Mouse (Mus musculus): ENCODE measurements around the gene Mcoln2. TPM values are rescaled to one million over a fixed set of nuclear protein-coding genes. Genes with fewer than 3 reads are reported as not detected.

Gene Mcoln2
- polyA plus RNA-seq, 1 experiment from 2014 or later: 0.23 TPM

DNA sequence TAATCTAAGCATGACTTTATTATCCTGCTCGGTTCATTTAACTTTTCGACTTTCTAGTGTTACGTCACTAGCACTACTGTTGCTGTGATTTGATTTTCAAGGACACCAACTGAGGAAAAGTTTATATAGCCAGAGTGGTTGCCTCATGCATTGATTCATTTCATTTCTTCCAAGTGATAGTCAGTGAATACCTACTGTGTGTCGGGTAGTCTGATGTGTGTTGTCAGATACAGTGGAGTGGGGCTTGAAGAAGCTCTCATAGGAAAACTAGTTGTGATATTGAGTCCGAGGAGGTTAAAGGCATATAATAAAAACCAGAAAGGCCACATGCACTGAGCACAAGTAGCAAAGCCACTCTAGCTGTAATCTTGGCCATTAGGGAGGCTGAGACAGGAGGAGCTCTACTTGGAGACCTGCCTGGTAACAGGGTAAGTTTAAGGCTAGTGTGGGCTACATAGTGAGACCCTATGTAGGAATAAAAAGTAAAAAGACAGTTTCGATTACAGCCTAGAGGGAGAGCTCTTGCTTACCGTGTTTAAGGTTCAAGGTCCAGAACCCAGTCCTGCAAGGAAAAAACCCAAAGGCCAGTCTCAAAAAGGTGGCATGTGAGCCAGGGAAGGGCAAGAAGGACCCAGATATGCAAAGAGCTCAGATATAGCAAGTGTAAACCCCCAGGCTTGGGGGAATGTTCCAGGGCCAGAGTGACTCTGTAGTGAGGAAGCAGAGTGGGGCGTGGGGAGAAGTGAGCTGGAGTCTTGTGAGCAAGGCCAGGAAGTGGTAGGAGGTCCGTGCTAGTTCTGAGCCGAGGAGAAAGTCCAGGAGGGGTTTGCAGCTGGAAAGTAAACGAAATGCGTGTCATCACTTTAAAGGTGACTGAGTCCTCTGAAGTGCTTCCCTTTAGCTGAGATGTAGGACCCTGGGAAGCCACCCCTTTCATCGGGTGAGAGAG, 6.3 kb downstream of the Mcoln2 start:
- H3K9me3 ChIP-seq (ENCODE audit: control insufficient read depth, low read length): no peaks in the 10 kb centered on the region
- H3K4me3 ChIP-seq (ENCODE audit: control insufficient read depth in 1 of 2, insufficient read depth in 1 of 2, low read depth in 1 of 2, low read length in 2 of 2): no peak overlapping the region
- H3K4me2 ChIP-seq (ENCODE audit: low read length): no peak overlapping the region
- no peak overlapping the region; the same call in 1 of the 2 replicates for H3K9ac ChIP-seq (ENCODE audit: low read length)
- no peak overlapping the region for H3K27ac ChIP-seq (replicated peaks in 1 of 2; ENCODE audit: control insufficient read depth in 1 of 2, insufficient read depth in 1 of 2, low read depth in 2 of 2, low read length in 2 of 2)
- 54% methylated on average over 13 of the region's 13 CpGs for WGBS
- no peak for ATAC-seq (ENCODE audit: insufficient number of reproducible peaks, insufficient read depth, low FRiP score, low read depth)
- H3K27me3 ChIP-seq (ENCODE audit: control insufficient read depth, insufficient read depth, low read length): peaks cover 13% of the 10 kb centered on the region; the same call in 1 of the 2 replicates
- no peaks in the 10 kb centered on the region for H3K36me3 ChIP-seq (ENCODE audit: control insufficient read depth, insufficient read depth, low read length)
- H3K4me1 ChIP-seq (ENCODE audit: control insufficient read depth in 2 of 2, insufficient read depth in 2 of 2, low read length in 2 of 2): peaks cover 3 to 8% of the 10 kb centered on the region in 2 experiments; a peak in 2 of 4 replicates

DNA sequence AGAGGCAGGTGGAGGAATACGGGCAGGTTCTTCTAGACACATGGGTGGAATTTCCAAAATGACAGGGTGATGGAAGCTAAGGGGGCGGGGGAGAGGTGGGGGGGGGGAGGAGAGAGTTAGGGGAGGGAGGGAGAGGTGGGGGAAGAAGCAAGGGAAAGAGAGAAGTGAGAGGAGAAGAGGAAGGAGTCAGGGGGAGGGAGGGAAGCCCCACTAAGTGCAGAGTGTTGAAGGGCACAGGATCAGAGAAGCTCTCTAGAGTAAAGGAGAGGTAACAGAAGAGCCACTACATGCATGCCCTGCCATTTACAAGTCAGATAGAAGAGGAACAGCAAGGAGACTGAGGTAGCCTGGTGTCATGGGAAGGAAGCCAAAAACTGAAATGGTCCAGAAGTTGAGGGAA, 7.2 kb downstream of the Mcoln2 start:
- WGBS: 74% methylated on average over 2 of the region's 2 CpGs
- Histone ChIP-seq H3K4me1 (ENCODE audit: control insufficient read depth in 2 of 2, insufficient read depth in 2 of 2, low read length in 2 of 2) (peaks cover 3 to 8% of the 10 kb centered on the region in 2 experiments; a peak in 2 of 4 replicates), H3K9ac (ENCODE audit: low read length) (no peak overlapping the region), H3K36me3 (ENCODE audit: control insufficient read depth, insufficient read depth, low read length) (no peaks in the 10 kb centered on the region), H3K27me3 (ENCODE audit: control insufficient read depth, insufficient read depth, low read length) (peaks cover 6% of the 10 kb centered on the region; the same call in 1 of the 2 replicates), H3K4me2 (ENCODE audit: low read length) (no peak overlapping the region), H3K4me3 (ENCODE audit: control insufficient read depth in 1 of 2, insufficient read depth in 1 of 2, low read depth in 1 of 2, low read length in 2 of 2) (no peak overlapping the region), H3K9me3 (ENCODE audit: control insufficient read depth, low read length) (no peaks in the 10 kb centered on the region), H3K27ac (replicated peaks in 1 of 2; ENCODE audit: control insufficient read depth in 1 of 2, insufficient read depth in 1 of 2, low read depth in 2 of 2, low read length in 2 of 2) (no peak overlapping the region)
- ATAC-seq (ENCODE audit: insufficient number of reproducible peaks, insufficient read depth, low FRiP score, low read depth): no peak

DNA sequence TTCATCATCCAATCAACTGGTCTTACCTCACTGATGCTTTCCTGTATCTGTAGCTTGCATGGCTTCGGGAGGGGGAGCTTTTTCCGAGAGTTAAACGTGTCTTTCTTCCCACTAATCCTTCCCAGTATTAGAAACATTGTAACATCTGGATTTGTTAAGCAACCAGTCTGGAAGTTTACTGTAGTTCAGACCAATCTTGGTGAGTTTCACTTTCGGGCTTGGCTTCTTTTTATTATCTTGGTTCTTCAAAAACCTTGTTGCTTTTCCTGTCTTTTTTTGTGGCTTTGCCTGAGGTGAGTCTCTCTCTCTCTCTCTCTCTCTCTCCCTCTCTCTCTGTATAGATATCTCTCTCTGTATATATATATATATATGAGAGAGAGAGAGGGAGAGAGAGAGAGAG, 8.4 kb downstream of the Mcoln2 start:
- no peak overlapping the region for H3K27ac ChIP-seq (replicated peaks in 1 of 2; ENCODE audit: control insufficient read depth in 1 of 2, insufficient read depth in 1 of 2, low read depth in 2 of 2, low read length in 2 of 2)
- ATAC-seq (ENCODE audit: insufficient number of reproducible peaks, insufficient read depth, low FRiP score, low read depth): no peak
- no peak overlapping the region for H3K4me2 ChIP-seq (ENCODE audit: low read length)
- no peak overlapping the region for H3K9ac ChIP-seq (ENCODE audit: low read length)
- H3K36me3 ChIP-seq (ENCODE audit: control insufficient read depth, insufficient read depth, low read length): no peaks in the 10 kb centered on the region
- 73% methylated on average over 4 of the region's 4 CpGs for WGBS
- no peaks in the 10 kb centered on the region for H3K27me3 ChIP-seq (ENCODE audit: control insufficient read depth, insufficient read depth, low read length)
- no peaks in the 10 kb centered on the region for H3K9me3 ChIP-seq (ENCODE audit: control insufficient read depth, low read length)
- H3K4me1 ChIP-seq (ENCODE audit: control insufficient read depth in 2 of 2, insufficient read depth in 2 of 2, low read length in 2 of 2): peaks cover 3 to 8% of the 10 kb centered on the region in 2 experiments; a peak in 2 of 4 replicates
- H3K4me3 ChIP-seq (ENCODE audit: control insufficient read depth in 1 of 2, insufficient read depth in 1 of 2, low read depth in 1 of 2, low read length in 2 of 2): no peak overlapping the region

- no peaks in the 10 kb centered on the region for H3K9me3 ChIP-seq (ENCODE audit: control insufficient read depth, low read length)
- no peak overlapping the region for H3K4me2 ChIP-seq (ENCODE audit: low read length)
- no peaks in the 10 kb centered on the region for H3K36me3 ChIP-seq (ENCODE audit: control insufficient read depth, insufficient read depth, low read length)
- H3K27me3 ChIP-seq (ENCODE audit: control insufficient read depth, insufficient read depth, low read length): no peaks in the 10 kb centered on the region
- no peak for ATAC-seq (ENCODE audit: insufficient number of reproducible peaks, insufficient read depth, low FRiP score, low read depth)
- peaks cover 2 to 3% of the 10 kb centered on the region in 2 experiments; a peak in 2 of 4 replicates for H3K4me1 ChIP-seq (ENCODE audit: control insufficient read depth in 2 of 2, insufficient read depth in 2 of 2, low read length in 2 of 2)
- H3K4me3 ChIP-seq (ENCODE audit: control insufficient read depth in 1 of 2, insufficient read depth in 1 of 2, low read depth in 1 of 2, low read length in 2 of 2): no peak overlapping the region
- no peak overlapping the region for H3K27ac ChIP-seq (replicated peaks in 1 of 2; ENCODE audit: control insufficient read depth in 1 of 2, insufficient read depth in 1 of 2, low read depth in 2 of 2, low read length in 2 of 2)
- H3K9ac ChIP-seq (ENCODE audit: low read length): no peak overlapping the region
- 87% methylated on average over 2 of the region's 2 CpGs for WGBS
These were observed 9.7 kb downstream of the Mcoln2 start for GRCm38 (mm10) chr3:146159360-146159759.

DNA sequence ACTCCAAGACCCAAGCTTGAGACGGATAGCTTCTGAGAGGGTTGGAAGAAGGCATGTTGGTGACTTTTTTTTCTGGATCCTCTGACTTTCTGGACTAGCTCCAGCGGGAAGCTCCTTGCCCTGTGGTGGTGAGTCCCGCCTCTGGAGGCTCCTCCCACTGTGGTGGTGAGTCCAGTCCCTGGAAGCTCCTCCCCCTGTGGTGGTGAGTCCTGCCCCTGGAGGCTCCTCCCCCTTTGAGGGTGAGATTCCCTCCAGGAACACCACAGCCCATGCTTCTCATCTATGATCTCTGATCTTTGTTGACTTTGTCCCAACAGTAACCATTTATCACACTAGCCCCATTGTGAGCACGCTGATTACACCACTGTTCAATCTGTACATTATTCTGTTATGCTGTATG, 12.6 kb downstream of the Mcoln2 start:
- Histone ChIP-seq H3K9ac (ENCODE audit: low read length) (no peak overlapping the region), H3K27ac (replicated peaks in 1 of 2; ENCODE audit: control insufficient read depth in 1 of 2, insufficient read depth in 1 of 2, low read depth in 2 of 2, low read length in 2 of 2) (no peak overlapping the region), H3K27me3 (ENCODE audit: control insufficient read depth, insufficient read depth, low read length) (no peaks in the 10 kb centered on the region), H3K4me3 (ENCODE audit: control insufficient read depth in 1 of 2, insufficient read depth in 1 of 2, low read depth in 1 of 2, low read length in 2 of 2) (no peak overlapping the region), H3K36me3 (ENCODE audit: control insufficient read depth, insufficient read depth, low read length) (no peaks in the 10 kb centered on the region), H3K4me1 (ENCODE audit: control insufficient read depth in 2 of 2, insufficient read depth in 2 of 2, low read length in 2 of 2) (peaks cover 0 to 2% of the 10 kb centered on the region in 2 experiments; a peak in 1 of 4 replicates), H3K4me2 (ENCODE audit: low read length) (no peak overlapping the region), H3K9me3 (ENCODE audit: control insufficient read depth, low read length) (no peaks in the 10 kb centered on the region)
- WGBS: 83% methylated on average over 4 of the region's 4 CpGs
- ATAC-seq (ENCODE audit: insufficient number of reproducible peaks, insufficient read depth, low FRiP score, low read depth): no peak; the same call in 1 of the 2 replicates

- peaks cover 5% of the 10 kb centered on the region for H3K9me3 ChIP-seq (ENCODE audit: control insufficient read depth, low read length)
- no peak overlapping the region for H3K9ac ChIP-seq (ENCODE audit: low read length)
- H3K4me1 ChIP-seq (ENCODE audit: control insufficient read depth in 2 of 2, insufficient read depth in 2 of 2, low read length in 2 of 2): peaks cover 0 to 2% of the 10 kb centered on the region in 2 experiments; a peak in 1 of 4 replicates
- 79% methylated on average over 4 of the region's 4 CpGs for WGBS
- no peaks in the 10 kb centered on the region for H3K27me3 ChIP-seq (ENCODE audit: control insufficient read depth, insufficient read depth, low read length)
- H3K4me2 ChIP-seq (ENCODE audit: low read length): no peak overlapping the region
- no peak overlapping the region for H3K27ac ChIP-seq (replicated peaks in 1 of 2; ENCODE audit: control insufficient read depth in 1 of 2, insufficient read depth in 1 of 2, low read depth in 2 of 2, low read length in 2 of 2)
- no peak overlapping the region for H3K4me3 ChIP-seq (ENCODE audit: control insufficient read depth in 1 of 2, insufficient read depth in 1 of 2, low read depth in 1 of 2, low read length in 2 of 2)
- ATAC-seq (ENCODE audit: insufficient number of reproducible peaks, insufficient read depth, low FRiP score, low read depth): no peak
- no peaks in the 10 kb centered on the region for H3K36me3 ChIP-seq (ENCODE audit: control insufficient read depth, insufficient read depth, low read length)
These were observed 19.7 kb downstream of the Mcoln2 start for GRCm38 (mm10) chr3:146169356-146169755.

DNA sequence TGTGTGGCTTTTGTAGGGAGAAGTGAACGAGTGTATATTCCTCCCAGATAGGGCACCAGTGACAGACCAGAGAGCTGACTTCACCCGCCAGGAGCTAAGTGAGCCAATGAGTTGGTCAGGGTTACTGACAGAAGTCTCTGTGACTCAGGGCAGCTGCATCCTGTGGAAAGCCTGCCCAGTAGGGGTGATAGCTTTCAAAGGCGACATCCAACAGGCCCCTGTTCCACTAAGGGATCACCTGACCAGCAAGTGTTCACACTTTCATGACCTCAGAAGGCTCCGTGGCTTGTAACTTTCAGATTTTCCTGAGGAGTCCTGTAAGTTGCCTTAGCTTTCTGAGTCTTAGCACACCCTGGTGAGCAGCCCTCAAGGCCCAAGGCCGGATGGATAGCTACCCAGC, 23.4 kb downstream of the Mcoln2 start:
- H3K4me1 ChIP-seq (ENCODE audit: control insufficient read depth in 2 of 2, insufficient read depth in 2 of 2, low read length in 2 of 2): no peaks in the 10 kb centered on the region
- no peaks in the 10 kb centered on the region for H3K27me3 ChIP-seq (ENCODE audit: control insufficient read depth, insufficient read depth, low read length)
- 64% methylated on average over 5 of the region's 5 CpGs for WGBS
- peaks cover 5% of the 10 kb centered on the region for H3K9me3 ChIP-seq (ENCODE audit: control insufficient read depth, low read length)
- no peak overlapping the region; the same call in 1 of the 2 replicates for H3K9ac ChIP-seq (ENCODE audit: low read length)
- H3K36me3 ChIP-seq (ENCODE audit: control insufficient read depth, insufficient read depth, low read length): no peaks in the 10 kb centered on the region
- H3K27ac ChIP-seq (replicated peaks in 1 of 2; ENCODE audit: control insufficient read depth in 1 of 2, insufficient read depth in 1 of 2, low read depth in 2 of 2, low read length in 2 of 2): no peak overlapping the region
- H3K4me2 ChIP-seq (ENCODE audit: low read length): no peak overlapping the region
- ATAC-seq (ENCODE audit: insufficient number of reproducible peaks, insufficient read depth, low FRiP score, low read depth): no peak
- no peak overlapping the region for H3K4me3 ChIP-seq (ENCODE audit: control insufficient read depth in 1 of 2, insufficient read depth in 1 of 2, low read depth in 1 of 2, low read length in 2 of 2)

Measured in heart, embryonic 14.5 days (tissue).